Mouse (Mus musculus): Measurements from ENCODE around the gene 1810055G02Rik.

The 1810055G02Rik gene

GRCm38 (mm10) chr19:3695006-3695405 is 13.1 kb upstream of the 1810055G02Rik start:
- DNase-seq (ENCODE audit: low read depth): no peak

GRCm38 (mm10) chr19:3695471-3695870 is 12.6 kb upstream of the 1810055G02Rik start:
- no peak for DNase-seq (ENCODE audit: low read depth)

DNA sequence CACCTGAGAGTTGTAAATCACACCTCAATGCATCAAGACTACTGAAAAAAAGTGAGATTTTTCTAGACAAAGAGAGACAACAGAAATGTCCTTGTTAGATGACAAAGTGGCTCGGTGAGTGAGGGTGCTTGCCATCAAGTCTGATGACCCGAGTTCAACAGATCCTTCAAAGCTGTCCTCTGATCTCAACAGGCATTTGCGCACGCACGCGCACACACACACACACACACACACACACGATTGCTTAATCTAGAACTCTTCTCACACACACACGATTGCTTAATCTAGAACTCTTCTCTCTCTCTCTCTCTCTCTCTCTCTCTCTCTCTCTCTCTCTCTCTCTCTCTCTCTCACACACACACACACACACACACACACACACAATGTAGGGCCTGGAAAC is 12.1 kb upstream of the 1810055G02Rik start:
- DNase-seq (ENCODE audit: low read depth): no peak

DNA sequence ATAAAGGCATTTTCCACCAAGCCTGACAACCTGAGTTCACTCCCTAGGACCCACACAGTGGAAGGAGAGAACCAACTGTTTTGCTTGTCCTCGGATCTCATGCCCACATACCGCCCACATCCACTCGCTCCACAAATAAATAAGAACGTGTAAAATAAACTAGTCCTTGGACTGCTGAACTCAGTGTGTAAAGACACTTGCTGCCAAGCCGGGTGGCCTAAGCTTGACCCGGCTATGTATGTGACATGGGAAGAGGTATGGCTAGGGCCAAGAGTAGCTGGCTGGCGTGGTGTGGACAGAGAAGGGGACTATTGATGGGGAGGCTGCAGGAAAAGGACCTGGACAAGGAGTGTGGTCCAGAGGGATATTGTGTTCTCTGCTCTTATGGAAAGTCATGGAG is 10.1 kb upstream of the 1810055G02Rik start:
- DNase-seq (ENCODE audit: low read depth): no peak

DNA sequence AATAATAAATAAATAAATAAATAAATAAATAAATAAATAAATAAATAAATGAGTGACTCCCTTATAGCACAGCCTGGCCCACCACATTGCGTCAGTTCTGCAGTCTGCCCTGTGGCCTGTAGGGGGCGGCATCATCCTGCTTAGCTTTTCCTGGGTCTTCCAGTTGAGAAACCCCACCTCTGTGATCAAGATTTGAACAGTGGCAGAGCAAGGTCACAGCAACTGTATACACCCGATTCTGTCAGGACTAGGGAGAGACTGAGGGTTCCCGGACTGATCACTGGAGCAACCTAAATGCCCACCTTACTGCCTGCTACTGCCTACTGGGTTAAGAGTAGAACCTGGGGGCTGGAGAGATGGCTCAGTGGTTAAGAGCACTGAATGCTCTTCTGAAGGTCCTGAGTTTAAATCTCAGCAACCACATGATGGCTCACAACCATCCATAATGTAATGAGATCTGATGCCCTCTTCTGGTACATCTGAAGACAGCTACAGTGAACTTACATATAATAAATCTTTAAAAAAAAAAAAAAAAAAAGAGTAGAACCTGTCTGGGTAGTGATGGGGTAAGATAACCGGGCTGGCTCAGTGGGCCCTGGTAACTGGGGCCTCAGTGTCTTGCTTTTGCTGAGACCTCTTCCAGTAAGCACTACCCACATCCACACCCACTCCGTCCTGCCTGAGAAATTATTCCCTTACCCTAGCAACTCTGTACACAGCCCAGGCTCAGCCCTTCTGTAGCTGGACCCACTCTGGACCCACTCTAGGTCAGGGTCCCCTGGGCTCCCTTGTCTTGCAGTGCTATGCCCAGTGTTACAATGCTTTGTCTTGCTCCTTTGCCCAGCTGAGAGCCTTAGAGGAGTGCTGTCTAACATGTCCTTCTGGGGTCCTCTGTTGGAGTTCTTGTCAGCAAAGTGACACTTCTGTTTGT is 8.3 kb upstream of the 1810055G02Rik start:
- peak; percentile 81 for DNase-seq (ENCODE audit: low read depth)

- DNase-seq (ENCODE audit: low read depth): no peak
Measured at GRCm38 (mm10) chr19:3702460-3702859, 5.6 kb upstream of the 1810055G02Rik start.

GRCm38 (mm10) chr19:3706258-3706657 is 1.8 kb upstream of the 1810055G02Rik start:
- DNase-seq (ENCODE audit: low read depth): peak; percentile 58

DNA sequence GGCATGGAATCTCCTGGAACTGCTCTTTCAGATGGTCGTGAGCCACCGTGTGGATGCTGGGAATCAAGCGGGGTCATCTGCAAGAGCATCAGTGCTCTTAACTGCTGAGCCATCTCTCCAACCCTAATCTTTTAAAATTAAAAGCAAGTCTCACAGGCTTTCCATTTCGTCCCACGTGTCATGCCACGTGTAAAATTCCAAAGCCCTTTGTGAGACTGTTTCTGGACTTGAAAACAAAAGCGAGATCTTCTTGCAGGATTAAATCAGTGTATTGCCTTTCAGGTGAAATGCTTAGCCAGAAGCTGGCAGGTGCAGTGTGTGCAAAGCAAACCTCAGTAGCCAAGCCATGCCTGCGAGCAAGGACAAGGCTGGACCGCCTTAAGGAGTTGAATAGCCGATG is 540 bp upstream of the 1810055G02Rik start:
- no peak for DNase-seq (ENCODE audit: low read depth)

GRCm38 (mm10) chr19:3709013-3709787 is 1.1 kb downstream of the 1810055G02Rik start:
- no peak for DNase-seq (ENCODE audit: low read depth)

DNA sequence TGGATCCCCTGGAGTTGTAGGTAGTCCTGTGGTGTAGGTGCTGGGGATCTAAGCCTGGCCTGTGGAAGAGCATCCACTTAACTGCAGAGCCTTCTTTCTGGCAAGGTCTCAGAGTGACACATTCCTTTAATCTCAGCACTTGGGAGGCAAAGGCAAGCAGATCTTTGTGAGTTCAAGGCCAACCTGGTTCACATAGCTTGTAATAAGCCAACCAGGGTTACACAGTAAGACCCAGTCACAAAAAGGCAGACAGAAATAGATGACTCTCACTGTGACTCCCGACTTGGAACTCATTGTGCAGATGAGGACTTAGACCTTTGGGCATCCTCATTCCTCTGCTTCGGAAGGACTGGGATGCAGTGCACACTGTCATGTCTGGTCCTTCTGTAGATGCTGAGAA is 2.3 kb downstream of the 1810055G02Rik start:
- DNase-seq (ENCODE audit: low read depth): no peak

GRCm38 (mm10) chr19:3714381-3714780 is 6.3 kb downstream of the 1810055G02Rik start:
- DNase-seq (ENCODE audit: low read depth): no peak

- no peak for DNase-seq (ENCODE audit: low read depth)
Measured at GRCm38 (mm10) chr19:3718481-3719361, 10.6 kb downstream of the 1810055G02Rik start.

DNA sequence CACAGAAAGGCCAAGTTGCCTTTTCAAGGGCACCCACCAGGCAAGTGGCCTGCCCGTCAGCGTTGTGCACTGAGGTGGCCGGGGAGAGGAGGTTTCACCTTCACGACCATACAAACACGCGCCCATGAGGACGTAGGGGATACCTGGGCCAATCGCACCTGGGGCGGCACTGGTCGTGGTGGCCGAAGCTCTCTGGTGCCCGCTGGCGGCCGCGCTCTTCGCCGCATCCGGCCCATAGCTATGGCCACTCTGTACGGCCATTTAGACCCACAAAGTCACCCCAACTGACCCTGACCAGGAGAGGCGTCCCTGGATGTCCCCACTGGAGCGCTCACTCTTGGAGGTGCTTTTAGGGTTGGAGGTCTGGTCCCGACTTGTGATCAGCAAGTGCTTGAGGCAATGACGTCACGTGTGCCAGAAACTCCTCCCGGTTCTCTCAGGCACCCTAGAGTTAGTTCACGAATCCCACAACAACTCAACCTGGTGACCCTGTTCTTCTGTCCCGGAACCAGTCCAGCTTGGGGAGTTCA is 11.3 kb downstream of the 1810055G02Rik start:
- DNase-seq (ENCODE audit: low read depth): no peak

DNA sequence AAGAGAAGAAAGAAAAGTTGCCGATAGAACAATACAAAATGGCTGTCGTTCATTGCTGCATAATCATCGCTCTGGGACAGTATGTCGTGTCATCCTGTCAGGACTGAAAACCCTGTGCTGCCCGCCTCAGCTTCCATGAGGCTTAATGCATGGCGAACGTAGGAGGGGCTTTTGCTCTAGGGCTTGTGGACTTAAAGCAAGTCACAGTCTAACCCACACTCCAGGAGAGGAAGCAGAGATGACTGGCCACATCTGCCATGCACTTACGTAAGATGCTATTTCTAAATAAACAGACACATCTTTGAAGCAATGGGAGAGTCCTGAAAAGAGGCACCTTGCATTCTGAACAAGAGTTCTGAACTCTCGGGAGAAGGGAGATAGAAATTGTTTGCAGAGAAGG is 15.1 kb downstream of the 1810055G02Rik start:
- DNase-seq (ENCODE audit: low read depth): no peak

- peak; percentile 64 for DNase-seq (ENCODE audit: low read depth)
Measured at GRCm38 (mm10) chr19:3723904-3724303, 15.8 kb downstream of the 1810055G02Rik start.

DNA sequence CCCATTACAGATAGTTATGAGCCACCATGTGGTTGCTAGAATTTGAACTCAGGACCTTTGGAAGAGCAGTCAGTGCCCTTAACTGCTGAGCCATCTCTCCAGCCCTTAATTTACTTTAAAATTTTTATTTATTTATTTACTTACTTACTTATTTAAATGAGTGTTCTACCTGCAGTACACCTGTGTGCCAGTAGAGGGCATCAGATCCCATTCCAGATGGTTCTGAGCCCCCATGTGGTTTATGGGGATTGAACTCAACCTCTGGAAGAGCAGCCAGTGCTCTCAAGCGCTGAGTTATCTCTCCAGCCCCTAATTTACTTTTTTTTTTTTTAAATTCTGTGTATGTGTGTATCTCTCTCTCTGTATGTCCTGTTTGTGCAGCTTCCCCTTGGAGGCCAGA is 16.7 kb downstream of the 1810055G02Rik start:
- peak; percentile 86 for DNase-seq (ENCODE audit: low read depth)

GRCm38 (mm10) chr19:3728901-3729300 is 20.8 kb downstream of the 1810055G02Rik start:
- DNase-seq (ENCODE audit: low read depth): no peak

DNA sequence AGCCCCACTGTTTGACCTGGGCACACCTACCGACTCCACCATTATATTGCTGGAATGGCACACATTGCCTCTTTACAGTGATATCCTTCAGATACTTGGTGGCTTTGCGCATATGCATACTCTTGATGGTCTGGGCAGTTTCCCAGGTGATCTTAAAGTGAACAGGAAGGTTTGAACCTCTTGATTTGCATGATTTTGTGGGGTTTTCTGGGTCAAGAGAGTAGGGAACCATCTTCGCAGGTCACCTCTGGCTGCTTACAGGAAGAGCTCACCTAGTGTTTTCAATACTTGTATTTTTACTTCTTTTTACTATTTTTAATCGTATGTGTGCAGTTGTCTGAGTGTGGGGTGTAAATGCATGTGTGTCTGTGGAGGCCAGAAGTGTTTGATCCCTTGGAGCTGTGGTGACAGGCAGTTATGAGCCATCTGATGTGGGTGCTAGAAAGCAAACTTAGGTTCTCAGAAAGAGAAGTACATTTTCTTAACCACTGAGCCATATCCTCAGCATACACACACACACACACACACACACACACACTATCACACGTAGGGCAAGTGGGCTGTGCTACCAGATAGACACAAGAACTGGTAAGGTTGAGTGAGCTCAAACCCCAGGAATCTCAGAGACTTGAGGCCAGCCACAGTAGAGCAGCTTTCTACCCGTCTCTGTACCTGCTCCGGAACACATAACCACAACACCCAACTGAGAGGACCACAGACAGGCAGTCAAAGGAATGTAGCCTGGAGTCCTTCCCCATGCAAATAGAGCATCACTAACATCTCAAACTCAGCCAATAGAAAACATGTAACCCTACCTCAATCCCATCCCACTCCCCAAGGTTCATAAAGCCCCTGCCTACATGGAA is 22.9 kb downstream of the 1810055G02Rik start:
- no peak for DNase-seq (ENCODE audit: low read depth)

DNA sequence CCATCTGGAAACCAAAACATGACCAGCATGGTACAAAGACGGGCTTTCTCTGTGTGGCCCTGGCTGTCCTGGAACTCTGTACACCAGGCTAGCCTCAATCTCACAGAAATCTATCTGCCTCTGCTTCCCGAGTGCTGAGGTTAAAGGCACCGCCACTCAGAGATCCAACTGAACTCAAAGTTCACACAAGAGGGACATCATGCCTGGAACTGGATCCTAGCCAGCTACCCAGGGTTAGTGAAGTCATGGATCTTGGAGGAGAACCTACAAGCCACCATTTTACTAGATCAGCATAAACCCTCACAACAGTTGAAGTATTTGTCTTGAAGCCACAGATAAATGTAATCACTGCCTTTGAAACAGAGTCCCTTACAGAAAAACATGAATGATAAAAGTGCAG is 27.9 kb downstream of the 1810055G02Rik start:
- no peak for DNase-seq (ENCODE audit: low read depth)

DNA sequence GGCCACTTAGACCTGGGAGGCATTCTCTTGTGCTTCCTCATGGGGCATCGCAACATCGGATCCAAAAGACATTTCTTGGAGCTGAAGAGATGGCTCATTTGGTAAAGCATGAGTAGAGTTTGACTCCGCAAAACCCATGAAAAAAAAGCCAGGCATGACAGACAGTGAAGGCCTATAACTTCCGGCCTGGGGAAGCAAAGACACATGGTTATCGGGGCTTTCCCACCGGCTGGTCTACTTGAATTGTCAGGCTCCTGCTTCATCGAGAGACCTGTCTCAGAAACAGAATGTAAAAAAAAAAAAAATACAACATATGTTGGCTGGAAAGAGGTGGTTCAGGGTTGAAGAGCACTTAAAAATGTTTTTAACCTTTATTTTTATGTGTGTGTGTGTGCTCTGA is 31.6 kb downstream of the 1810055G02Rik start:
- DNase-seq (ENCODE audit: low read depth): no peak

- no peak for DNase-seq (ENCODE audit: low read depth)
Measured at GRCm38 (mm10) chr19:3742716-3743115, 34.6 kb downstream of the 1810055G02Rik start.

Data from NIH3T3 (cell line).